Mouse (Mus musculus) limb, embryonic 14.5 days (tissue): ENCODE measurements around the gene Trabd2b. TPM values are rescaled to one million over a fixed set of nuclear protein-coding genes. Genes with fewer than 3 reads are reported as not detected.

Experiments used
- ATAC-seq: fragments of 200-750 bp; cut with Nextera tagmentation; 2 replicates; pipeline ENCODE4 v1.8.0; 2017; ENCODE audit warnings: low read depth, moderate number of reproducible peaks, moderate TSS enrichment; ENCODE audit not compliant: low FRiP score
- DNase-seq: peaks from one replicate; pipeline ENCODE4 v3.0.0-alpha.2; 2015; ENCODE audit warnings: low spot score
- H3K27ac ChIP-seq: fragments of 300-500 bp; sonication (generic); replicated peaks from 2 replicates; pipeline ENCODE4 v1.5.1; 2014; ENCODE audit warnings: low read depth, mild to moderate bottlenecking, low read length, moderate library complexity, mixed read lengths
- H3K27me3 ChIP-seq: fragments of 300-500 bp; sonication (generic); 2 replicates; pipeline ENCODE4 v1.6.1; 2014; ENCODE audit warnings: low read length, mixed read lengths; ENCODE audit not compliant: control insufficient read depth, insufficient read depth
- H3K36me3 ChIP-seq: fragments of 300-500 bp; sonication (generic); 2 replicates; pipeline ENCODE4 v1.6.1; 2014; ENCODE audit warnings: mild to moderate bottlenecking, low read length, moderate library complexity, mixed read lengths; ENCODE audit not compliant: control insufficient read depth, insufficient read depth
- H3K4me1 ChIP-seq: fragments of 300-500 bp; sonication (generic); 2 replicates; pipeline ENCODE4 v1.6.1; 2014; ENCODE audit warnings: antibody characterized with exemption, low read length, mixed read lengths; ENCODE audit not compliant: control insufficient read depth, insufficient read depth
- H3K4me2 ChIP-seq: fragments of 300-500 bp; sonication (generic); replicated peaks from 2 replicates; pipeline ENCODE4 v1.6.1; 2014; ENCODE audit warnings: low read depth, mild to moderate bottlenecking, low read length, moderate library complexity; ENCODE audit not compliant: severe bottlenecking
- H3K4me3 ChIP-seq: fragments of 300-500 bp; sonication (generic); replicated peaks from 2 replicates; pipeline ENCODE4 v1.5.1; 2014; ENCODE audit warnings: low read length
- H3K9ac ChIP-seq: fragments of 300-500 bp; sonication (generic); 2 replicates; pipeline ENCODE4 v1.6.1; 2014; ENCODE audit warnings: mild to moderate bottlenecking, low read depth, low read length, moderate library complexity; ENCODE audit not compliant: severe bottlenecking
- H3K9me3 ChIP-seq: fragments of 300-500 bp; sonication (generic); 2 replicates; pipeline ENCODE4 v1.6.1; 2016; ENCODE audit warnings: low read length; ENCODE audit not compliant: control insufficient read depth
- POLR2A ChIP-seq: fragments of 200-500 bp; IDR thresholded peaks from 2 replicates; pipeline ENCODE4 v1.8.0; 2012; ENCODE audit warnings: inconsistent platforms, mild to moderate bottlenecking, moderate library complexity, borderline replicate concordance; ENCODE audit not compliant: insufficient read depth, insufficient read length; ENCODE audit errors: extremely low read depth
- WGBS: fragments of 180-500 bp; shearing (Covaris S2); extraction: QIAGEN DNeasy Blood & Tissue Kit; methylation state at CpG from one replicate; pipeline ENCODE4 v1.1.7; 2014; 5-methylcytosine and 5-hydroxymethylcytosine counted together
- polyA plus RNA-seq, 2 experiments: library from polyadenylated mRNA; depleted of rRNA in 1 of 2; stranded (reverse) in 1 of 2; unstranded in 1 of 2; fragments of >200 nt; fragmentation: Nextera tagmentation in 1 of 2; extraction: Ambion mirVana in 1 of 2; gene quantifications; 2 replicates each; pipeline versions ENCODE4 v1.2.1 to v1.2.3; 2012 to 2014

The Trabd2b gene
- polyA plus RNA-seq, 2 experiments: 3.6 to 6.2 TPM

GRCm38 (mm10) chr4:114516651-114517050, 110.1 kb downstream of the Trabd2b start:
- ATAC-seq: no peak
- Histone ChIP-seq H3K4me3 (no peak overlapping the region), H3K4me2 (no peak overlapping the region), H3K27me3 (no peaks in the 10 kb centered on the region), H3K9me3 (no peaks in the 10 kb centered on the region), H3K4me1 (peaks cover 19% of the 10 kb centered on the region), H3K36me3 (no peaks in the 10 kb centered on the region), H3K27ac (0 out of 2 replicates have a peak overlapping the region, but pooled peaks have one; percentile 27), H3K9ac (no peak overlapping the region)
- 5% methylated on average over 4 of the region's 4 CpGs for WGBS
- no peak for TF ChIP-seq POLR2A
- peak; percentile 41 for DNase-seq

DNA sequence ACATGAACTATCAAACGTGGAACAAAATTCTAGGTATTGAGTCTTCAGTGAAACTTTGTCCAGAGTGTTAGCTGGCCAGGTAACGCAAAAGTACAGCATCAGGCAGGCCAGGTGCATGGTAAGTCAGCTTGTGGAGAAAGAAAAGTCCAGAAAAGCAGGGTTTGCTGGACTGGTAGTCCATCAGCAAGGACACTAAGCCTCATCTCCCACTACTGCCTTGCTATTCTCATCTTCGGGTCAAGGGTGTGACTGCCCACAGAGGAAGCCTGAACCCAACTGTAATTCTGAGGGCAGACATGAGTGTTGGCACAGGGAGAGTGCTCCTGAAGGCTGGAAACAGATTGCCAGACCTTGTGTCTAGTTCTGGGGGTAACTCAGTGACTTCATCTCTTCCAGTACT, 111.5 kb downstream of the Trabd2b start:
- Histone ChIP-seq H3K36me3 (no peaks in the 10 kb centered on the region), H3K4me2 (no peak overlapping the region), H3K4me1 (peaks cover 19% of the 10 kb centered on the region), H3K9me3 (no peaks in the 10 kb centered on the region), H3K9ac (no peak overlapping the region), H3K27me3 (no peaks in the 10 kb centered on the region), H3K4me3 (no peak overlapping the region), H3K27ac (no peak overlapping the region)
- DNase-seq: no peak
- TF ChIP-seq POLR2A: no peak
- WGBS: 80% methylated on average over 3 of the region's 3 CpGs
- ATAC-seq: no peak

DNA sequence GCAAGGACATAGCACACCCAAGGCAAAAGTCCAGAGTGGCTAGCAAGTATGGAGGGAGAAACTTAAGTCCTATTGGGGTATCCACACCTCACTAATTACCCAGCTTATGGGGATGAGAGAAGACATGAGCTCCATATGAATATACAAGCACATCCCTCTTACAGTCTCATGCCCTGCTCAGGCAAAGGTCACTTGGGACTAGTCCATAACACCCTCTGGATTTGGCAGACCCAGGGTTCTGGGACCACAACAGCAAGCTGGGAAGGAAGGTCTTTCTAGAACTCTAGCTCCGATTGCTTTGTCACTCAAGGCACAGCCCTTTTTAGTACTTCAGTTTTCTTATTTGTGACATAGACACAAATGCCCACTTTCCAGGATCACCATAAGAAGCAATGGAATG, 112.0 kb downstream of the Trabd2b start:
- Histone ChIP-seq H3K36me3 (no peaks in the 10 kb centered on the region), H3K27me3 (no peaks in the 10 kb centered on the region), H3K9me3 (no peaks in the 10 kb centered on the region), H3K4me1 (peaks cover 19% of the 10 kb centered on the region), H3K4me2 (no peak overlapping the region), H3K4me3 (no peak overlapping the region), H3K9ac (no peak overlapping the region), H3K27ac (no peak overlapping the region)
- no peak for DNase-seq
- no peak for TF ChIP-seq POLR2A
- ATAC-seq: no peak
- 85% methylated on average over 1 of the region's 1 CpGs for WGBS

GRCm38 (mm10) chr4:114519321-114519720, 112.8 kb downstream of the Trabd2b start:
- Histone ChIP-seq H3K4me1 (peaks cover 19% of the 10 kb centered on the region), H3K27ac (no peak overlapping the region), H3K9ac (no peak overlapping the region), H3K4me2 (no peak overlapping the region), H3K27me3 (no peaks in the 10 kb centered on the region), H3K4me3 (no peak overlapping the region), H3K9me3 (no peaks in the 10 kb centered on the region), H3K36me3 (no peaks in the 10 kb centered on the region)
- no peak for TF ChIP-seq POLR2A
- DNase-seq (no peak), ATAC-seq (no peak)
- WGBS: 67% methylated on average over 4 of the region's 4 CpGs

DNA sequence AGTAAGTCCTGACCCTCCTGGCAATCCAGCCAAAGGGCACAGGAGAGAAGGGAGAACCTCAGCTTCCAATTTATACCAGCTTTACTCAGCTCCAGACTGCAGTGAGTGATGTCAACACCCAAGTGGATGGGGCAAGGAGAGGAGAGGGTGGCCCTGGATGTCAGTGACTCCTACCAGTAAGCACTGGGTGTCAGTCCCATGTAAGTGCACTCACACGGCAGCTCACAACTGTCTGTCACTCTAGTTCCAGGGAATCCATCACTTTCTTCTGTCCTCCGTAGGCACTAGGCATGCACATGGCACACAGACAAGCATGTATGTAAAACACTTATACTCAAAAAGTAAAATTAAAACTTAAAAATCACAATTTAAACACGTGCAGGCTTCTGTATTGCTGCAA, 113.4 kb downstream of the Trabd2b start:
- 87% methylated on average over 3 of the region's 3 CpGs for WGBS
- Histone ChIP-seq H3K4me3 (no peak overlapping the region), H3K4me1 (peaks cover 19% of the 10 kb centered on the region), H3K4me2 (no peak overlapping the region), H3K9me3 (no peaks in the 10 kb centered on the region), H3K27ac (no peak overlapping the region), H3K9ac (no peak overlapping the region), H3K27me3 (no peaks in the 10 kb centered on the region), H3K36me3 (no peaks in the 10 kb centered on the region)
- DNase-seq (no peak), ATAC-seq (no peak)
- TF ChIP-seq POLR2A: no peak
